Mouse (Mus musculus): Measurements from ENCODE around the gene Msrb2. TPM values are rescaled to one million over a fixed set of nuclear protein-coding genes. Genes with fewer than 3 reads are reported as not detected.

The Msrb2 gene
- total RNA-seq, 2 experiments from 2014 or later = 7.0 to 15.1 TPM

Other genes with a start within 250 kb of the Msrb2 start
- gene Armc3, start 172.1 kb upstream of the Msrb2 start, total RNA-seq (2015) = 1.0 and 1.6 TPM in 2 replicates
- 0.98 and 1.2 TPM in 2 replicates for gene Armc3, start 172.1 kb upstream of the Msrb2 start, total RNA-seq (2017)
- not detected in 2 replicates for gene Ptf1a, start 74.2 kb downstream of the Msrb2 start, total RNA-seq (2015)
- not detected in 2 replicates for gene Ptf1a, start 74.2 kb downstream of the Msrb2 start, total RNA-seq (2017)
- not detected in 2 replicates for gene 4921504E06Rik, start 182.5 kb downstream of the Msrb2 start, total RNA-seq (2015)
- not detected in 2 replicates for gene 4921504E06Rik, start 182.5 kb downstream of the Msrb2 start, total RNA-seq (2017)

Measured in megakaryocyte, adult 5-6 weeks (primary cell).